Mouse (Mus musculus): ENCODE measurements around the gene Zfp937.
"Not testable (repeated sequence)": the region's sequence is repeated elsewhere in the genome, so short reads cannot be mapped to it uniquely, and the experiment has no call there.

- TF ChIP-seq CTCF (IDR thresholded peaks at IDR 0.05; ENCODE audit: insufficient read depth, low read length); POLR2A (IDR thresholded peaks at IDR 0.05; ENCODE audit: borderline replicate concordance, extremely low read depth, low read depth, low read length): not testable (repeated sequence)
Measured at GRCm38 (mm10) chr2:150256861-150257260, 39.0 kb downstream of the Zfp937 start.

Data from lung, adult 2 months (tissue).